Mouse (Mus musculus) CD4-positive helper T cell, adult 2 months (primary cell): ENCODE data around the gene Mfap1b.
"Not testable (repeated sequence)": the region's sequence is repeated elsewhere in the genome, so short reads cannot be mapped to it uniquely, and the experiment has no call there.

ENCODE experiments used
- DNase-seq: peaks from one replicate; pipeline ENCODE4 v3.0.0-alpha.2; 2012; ENCODE audit warnings: low read depth, missing footprints, low spot score

Gene Mfap1b

GRCm38 (mm10) chr2:121473301-121474179 is at the start of gene Mfap1b:
Gene Mfap1b (minus strand): TSS chr2:121474067.
- DNase-seq, result peak; percentile 89

GRCm38 (mm10) chr2:121522830-121523229 is 49.0 kb upstream of the Mfap1b start:
- DNase-seq, result not testable (repeated sequence)

- DNase-seq, result no peak
These were observed 48.1 kb upstream of the Mfap1b start for GRCm38 (mm10) chr2:121522006-121522405.

- DNase-seq, result not testable (repeated sequence)
These were observed 44.8 kb upstream of the Mfap1b start for GRCm38 (mm10) chr2:121518711-121519110.

- DNase-seq, result no peak
These were observed 44.2 kb upstream of the Mfap1b start for GRCm38 (mm10) chr2:121518106-121518505.

GRCm38 (mm10) chr2:121514211-121514610 is 40.3 kb upstream of the Mfap1b start:
- no peak for DNase-seq

- not testable (repeated sequence) for DNase-seq
These were observed 39.3 kb upstream of the Mfap1b start for GRCm38 (mm10) chr2:121512991-121513765.

- peak; percentile 93 for DNase-seq
These were observed 37.5 kb upstream of the Mfap1b start for GRCm38 (mm10) chr2:121511401-121511800.

- peak; percentile 57 for DNase-seq
These were observed 35.7 kb upstream of the Mfap1b start for GRCm38 (mm10) chr2:121509584-121509983.

- no peak for DNase-seq
These were observed 34.1 kb upstream of the Mfap1b start for GRCm38 (mm10) chr2:121507951-121508330.

- no peak for DNase-seq
These were observed 33.5 kb upstream of the Mfap1b start for GRCm38 (mm10) chr2:121507173-121507950.

- peak; percentile 89 for DNase-seq
These were observed 32.3 kb upstream of the Mfap1b start, which contains the start of the genes Mfap1a and Wdr76 for GRCm38 (mm10) chr2:121505942-121506882. Gene Mfap1a (minus strand): TSS chr2:121506665. Gene Wdr76 (plus strand): TSS chr2:121506723.

- not testable (repeated sequence) for DNase-seq
These were observed 27.7 kb upstream of the Mfap1b start for GRCm38 (mm10) chr2:121501550-121501949.

GRCm38 (mm10) chr2:121484403-121484802 is 10.5 kb upstream of the Mfap1b start:
- DNase-seq, result not testable (repeated sequence)

- no peak for DNase-seq
These were observed 9.7 kb upstream of the Mfap1b start for GRCm38 (mm10) chr2:121483576-121483975.

GRCm38 (mm10) chr2:121480916-121481315 is 7.0 kb upstream of the Mfap1b start:
- not testable (repeated sequence) for DNase-seq

GRCm38 (mm10) chr2:121480498-121480897 is 6.6 kb upstream of the Mfap1b start:
- peak; percentile 56 for DNase-seq

GRCm38 (mm10) chr2:121477491-121478266 is 3.8 kb upstream of the Mfap1b start:
- no peak for DNase-seq

GRCm38 (mm10) chr2:121475306-121475705 is 1.4 kb upstream of the Mfap1b start:
- not testable (repeated sequence) for DNase-seq

- DNase-seq, result no peak
These were observed 291 bp upstream of the Mfap1b start for GRCm38 (mm10) chr2:121474180-121474535.
